Mouse (Mus musculus) midbrain, embryonic 14.5 days (tissue): ENCODE data around the gene Galnt18. TPM values are rescaled to one million over a fixed set of nuclear protein-coding genes. Genes with fewer than 3 reads are reported as not detected.

Source experiments
- ATAC-seq: fragments of 200-750 bp; cut with Nextera tagmentation; 2 replicates; pipeline ENCODE4 v1.8.0; 2017; ENCODE audit warnings: moderate number of reproducible peaks, moderate library complexity; ENCODE audit not compliant: low FRiP score, low TSS enrichment
- DNase-seq: peaks from one replicate; pipeline ENCODE4 v3.0.0-alpha.2; 2015
- H3K27ac ChIP-seq: fragments of 300-500 bp; sonication (generic); replicated peaks from 2 replicates; pipeline ENCODE4 v1.5.1; 2014; ENCODE audit warnings: mild to moderate bottlenecking, low read depth, low read length, moderate library complexity
- H3K27me3 ChIP-seq: fragments of 300-500 bp; sonication (generic); 2 replicates; pipeline ENCODE4 v1.6.1; 2014; ENCODE audit warnings: low read length, control low read depth, mixed read lengths; ENCODE audit not compliant: control insufficient read depth, insufficient read depth
- H3K36me3 ChIP-seq: fragments of 300-500 bp; sonication (generic); 2 replicates; pipeline ENCODE4 v1.6.1; 2014; ENCODE audit warnings: low read length, control low read depth; ENCODE audit not compliant: control insufficient read depth, insufficient read depth
- H3K4me1 ChIP-seq: fragments of 300-500 bp; sonication (generic); 2 replicates; pipeline ENCODE4 v1.6.1; 2014; ENCODE audit warnings: mild to moderate bottlenecking, antibody characterized with exemption, low read length, control low read depth; ENCODE audit not compliant: control insufficient read depth, insufficient read depth
- H3K4me2 ChIP-seq: fragments of 300-500 bp; sonication (generic); 2 replicates; pipeline ENCODE4 v1.6.1; 2014; ENCODE audit warnings: mild to moderate bottlenecking, low read length, moderate library complexity
- H3K4me3 ChIP-seq: fragments of 300-500 bp; sonication (generic); replicated peaks from 2 replicates; pipeline ENCODE4 v1.5.1; 2014; ENCODE audit warnings: low read depth, low read length
- H3K9ac ChIP-seq: fragments of 300-500 bp; sonication (generic); replicated peaks from 2 replicates; pipeline ENCODE4 v1.6.1; 2014; ENCODE audit warnings: mild to moderate bottlenecking, low read length, moderate library complexity
- H3K9me3 ChIP-seq: fragments of 300-500 bp; sonication (generic); 2 replicates; pipeline ENCODE4 v1.6.1; 2016; ENCODE audit warnings: low read length, control low read depth, mixed read lengths; ENCODE audit not compliant: control insufficient read depth
- WGBS: fragments of 180-500 bp; shearing (Covaris S2); extraction: QIAGEN DNeasy Blood & Tissue Kit; methylation state at CpG from one replicate; pipeline ENCODE4 v1.1.7; 2014; 5-methylcytosine and 5-hydroxymethylcytosine counted together
- polyA plus RNA-seq: library from polyadenylated mRNA; unstranded; fragments of >200 nt; fragmentation: Nextera tagmentation; extraction: Ambion mirVana; gene quantifications from 2 replicates; pipeline ENCODE4 v1.2.1, GENCODE M21; 2014

The Galnt18 gene
- polyA plus RNA-seq, 1 experiment from 2014 or later = 11.9 TPM

DNA sequence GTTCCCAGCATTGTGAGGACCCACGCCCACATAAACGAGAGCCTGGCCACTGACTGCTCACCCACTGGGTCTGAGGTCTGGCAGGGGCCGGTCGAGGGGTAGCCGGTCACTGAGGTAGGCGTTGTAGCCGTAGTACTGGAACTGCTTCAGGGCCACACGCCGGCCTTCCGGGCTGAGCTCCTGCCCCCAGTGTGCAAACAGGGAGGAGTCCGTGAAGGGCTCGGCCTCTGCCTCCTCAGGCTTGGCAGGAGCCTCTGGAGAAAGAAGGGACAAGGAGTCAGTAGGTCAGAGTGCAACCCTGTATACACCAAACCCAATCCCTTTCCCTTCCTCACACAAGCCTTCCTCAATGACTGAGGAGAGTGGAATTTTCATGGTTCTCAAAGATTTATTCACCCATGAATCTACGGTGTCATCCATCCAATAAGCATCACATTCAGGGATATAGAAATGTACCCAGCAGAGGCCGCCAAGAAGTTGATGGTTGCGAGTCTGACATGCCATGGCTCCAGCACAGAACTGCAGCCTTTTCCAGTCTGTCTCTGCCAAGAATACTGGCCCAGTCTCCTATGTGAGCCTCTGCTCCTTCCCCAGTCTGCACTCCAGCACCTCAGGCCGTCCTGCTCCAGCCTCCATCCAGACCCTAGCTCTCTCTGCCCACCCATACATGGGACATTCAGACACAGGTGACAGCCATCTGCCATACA, 163.4 kb downstream of the Galnt18 start:
- H3K4me3 ChIP-seq = no peak overlapping the region
- 57% methylated on average over 16 of the region's 16 CpGs for WGBS
- no peaks in the 10 kb centered on the region for H3K9me3 ChIP-seq
- no peaks in the 10 kb centered on the region for H3K4me1 ChIP-seq
- DNase-seq = no peak
- H3K9ac ChIP-seq = no peak overlapping the region
- ATAC-seq = no peak
- no peak overlapping the region for H3K27ac ChIP-seq
- no peaks in the 10 kb centered on the region for H3K27me3 ChIP-seq
- no peak overlapping the region for H3K4me2 ChIP-seq
- H3K36me3 ChIP-seq = no peaks in the 10 kb centered on the region

DNA sequence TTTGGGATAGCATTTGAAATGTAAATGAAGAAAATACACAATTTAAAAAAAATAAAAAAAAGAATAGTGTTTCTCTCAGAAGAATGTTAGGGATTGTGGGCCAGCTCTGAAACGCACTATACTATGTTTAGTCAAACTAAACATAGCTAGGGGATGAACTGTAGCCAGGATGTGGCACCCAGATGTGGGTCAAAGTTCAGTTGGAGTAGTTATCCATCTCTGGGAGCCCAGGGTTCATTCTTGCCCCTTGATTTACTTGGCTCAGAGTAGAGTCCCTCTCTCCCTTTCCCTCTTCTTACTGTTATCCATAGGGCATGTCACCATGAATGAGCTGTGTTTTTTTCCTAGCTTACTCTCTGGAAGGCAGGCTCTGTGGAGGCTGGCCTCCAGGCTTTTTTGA, 165.3 kb downstream of the Galnt18 start:
- H3K27me3 ChIP-seq = no peaks in the 10 kb centered on the region
- no peak overlapping the region for H3K27ac ChIP-seq
- WGBS = 97% methylated on average over 1 of the region's 1 CpGs
- no peaks in the 10 kb centered on the region for H3K4me1 ChIP-seq
- no peak overlapping the region for H3K4me3 ChIP-seq
- no peak overlapping the region for H3K4me2 ChIP-seq
- no peak for ATAC-seq
- H3K9me3 ChIP-seq = no peaks in the 10 kb centered on the region
- no peak overlapping the region for H3K9ac ChIP-seq
- no peaks in the 10 kb centered on the region for H3K36me3 ChIP-seq
- DNase-seq = no peak

DNA sequence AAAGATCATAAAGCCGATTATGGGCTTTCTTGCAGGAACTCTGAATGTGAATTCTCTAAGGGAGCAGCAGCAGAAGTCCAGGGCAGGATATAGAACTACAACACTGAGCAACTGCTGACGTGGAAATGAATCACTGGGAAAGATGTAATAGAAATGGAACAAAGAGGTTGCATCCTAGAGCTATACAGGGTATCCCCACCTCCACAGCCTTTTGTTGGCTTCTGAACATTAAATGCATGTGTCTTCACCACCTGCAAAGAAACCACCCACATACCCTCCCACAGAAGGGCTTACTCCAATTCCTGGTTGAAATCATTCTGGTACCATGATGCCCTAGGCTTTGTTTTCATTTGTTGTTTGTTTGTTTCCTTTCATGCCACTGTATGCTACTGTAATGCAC, 172.3 kb downstream of the Galnt18 start:
- 78% methylated on average over 2 of the region's 2 CpGs for WGBS

GRCm38 (mm10) chr7:111606091-111606490, 173.7 kb downstream of the Galnt18 start:
- Histone ChIP-seq H3K4me2 (no peak overlapping the region), H3K9ac (no peak overlapping the region), H3K4me3 (no peak overlapping the region), H3K9me3 (no peaks in the 10 kb centered on the region), H3K27me3 (no peaks in the 10 kb centered on the region), H3K4me1 (no peaks in the 10 kb centered on the region), H3K36me3 (no peaks in the 10 kb centered on the region), H3K27ac (no peak overlapping the region)
- 86% methylated on average over 3 of the region's 3 CpGs for WGBS
- DNase-seq = no peak
- ATAC-seq = no peak

More for the DNA sequence above, 172.3 kb downstream of the Galnt18 start:
- H3K27me3 ChIP-seq = no peaks in the 10 kb centered on the region
- H3K4me2 ChIP-seq = no peak overlapping the region
- ATAC-seq (no peak), DNase-seq (no peak)
- H3K27ac ChIP-seq = no peak overlapping the region
- no peaks in the 10 kb centered on the region for H3K36me3 ChIP-seq
- no peaks in the 10 kb centered on the region for H3K9me3 ChIP-seq
- H3K9ac ChIP-seq = no peak overlapping the region
- H3K4me1 ChIP-seq = no peaks in the 10 kb centered on the region
- no peak overlapping the region for H3K4me3 ChIP-seq

DNA sequence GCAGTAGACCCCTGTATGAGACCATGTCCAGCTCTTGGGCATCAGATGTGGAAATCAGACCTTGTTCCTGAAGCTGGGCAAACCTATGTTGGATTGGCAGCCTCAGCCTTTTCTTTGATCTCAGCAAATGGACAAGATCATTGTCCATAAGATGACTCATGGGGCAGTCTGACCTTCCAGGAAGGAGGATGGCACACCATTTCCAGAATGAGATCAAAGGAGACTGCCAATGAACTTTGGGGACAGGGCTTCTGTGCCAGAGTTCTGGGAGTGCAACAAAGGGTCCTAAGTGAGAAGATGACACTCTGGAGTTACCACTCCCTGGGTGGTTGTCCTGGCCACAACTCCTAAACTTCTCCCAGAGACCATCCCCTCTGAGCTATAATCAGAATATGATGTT, 174.1 kb downstream of the Galnt18 start:
- H3K36me3 ChIP-seq = no peaks in the 10 kb centered on the region
- H3K27me3 ChIP-seq = no peaks in the 10 kb centered on the region
- DNase-seq (no peak), ATAC-seq (no peak)
- no peak overlapping the region for H3K27ac ChIP-seq
- no peak overlapping the region for H3K4me2 ChIP-seq
- no peaks in the 10 kb centered on the region for H3K4me1 ChIP-seq
- no peak overlapping the region for H3K4me3 ChIP-seq
- H3K9ac ChIP-seq = no peak overlapping the region
- H3K9me3 ChIP-seq = no peaks in the 10 kb centered on the region

DNA sequence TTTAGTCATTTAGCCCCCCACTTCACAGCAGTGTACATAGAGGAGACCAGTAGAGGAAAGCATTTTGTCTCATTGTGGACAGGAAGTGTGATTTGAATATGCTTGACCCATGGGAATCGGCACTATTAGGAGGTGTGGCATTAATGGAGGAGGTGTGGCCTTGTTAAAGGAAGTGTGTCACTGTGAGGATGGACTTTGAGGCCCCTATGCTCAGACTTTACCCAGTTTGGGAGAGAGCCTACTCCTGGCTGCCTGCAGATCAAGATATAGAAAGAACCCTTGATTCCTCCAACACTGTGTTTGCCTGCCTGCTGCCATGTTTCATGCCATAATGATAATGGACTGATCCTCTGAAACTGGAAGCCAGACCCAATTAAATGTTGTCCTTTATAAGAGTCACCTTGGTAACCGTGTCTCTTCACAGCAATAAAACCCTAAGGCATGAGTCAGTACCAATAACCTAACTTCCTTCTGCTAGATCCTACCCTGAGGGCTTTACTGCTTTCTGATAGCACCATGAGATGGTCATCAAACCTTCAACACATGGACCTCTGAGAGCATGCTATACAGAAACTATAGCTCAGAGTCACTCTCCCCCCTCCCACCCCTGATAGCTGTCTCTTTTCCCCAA, 175.1 kb downstream of the Galnt18 start:
- H3K4me1 ChIP-seq = no peaks in the 10 kb centered on the region
- DNase-seq = no peak
- no peak overlapping the region for H3K4me2 ChIP-seq
- H3K4me3 ChIP-seq = no peak overlapping the region
- no peaks in the 10 kb centered on the region for H3K36me3 ChIP-seq
- no peaks in the 10 kb centered on the region for H3K27me3 ChIP-seq
- no peak overlapping the region for H3K27ac ChIP-seq
- WGBS = 91% methylated on average over 2 of the region's 2 CpGs
- H3K9me3 ChIP-seq = no peaks in the 10 kb centered on the region
- H3K9ac ChIP-seq = no peak overlapping the region
- no peak for ATAC-seq

- WGBS = 75% methylated on average over 4 of the region's 4 CpGs
- ATAC-seq = no peak
- Histone ChIP-seq H3K4me1 (no peaks in the 10 kb centered on the region), H3K9ac (no peak overlapping the region), H3K27ac (no peak overlapping the region), H3K27me3 (no peaks in the 10 kb centered on the region), H3K36me3 (no peaks in the 10 kb centered on the region), H3K9me3 (no peaks in the 10 kb centered on the region), H3K4me3 (no peak overlapping the region), H3K4me2 (no peak overlapping the region)
- no peak for DNase-seq
Observed at GRCm38 (mm10) chr7:111603186-111603585, 176.6 kb downstream of the Galnt18 start.

GRCm38 (mm10) chr7:111601339-111602067, 178.3 kb downstream of the Galnt18 start:
- H3K4me3 ChIP-seq = no peak overlapping the region
- H3K9me3 ChIP-seq = no peaks in the 10 kb centered on the region
- WGBS = 85% methylated on average over 4 of the region's 4 CpGs
- H3K4me1 ChIP-seq = no peaks in the 10 kb centered on the region
- no peaks in the 10 kb centered on the region for H3K36me3 ChIP-seq
- no peak for ATAC-seq
- H3K4me2 ChIP-seq = no peak overlapping the region
- no peaks in the 10 kb centered on the region for H3K27me3 ChIP-seq
- H3K9ac ChIP-seq = no peak overlapping the region
- no peak overlapping the region for H3K27ac ChIP-seq
- DNase-seq = no peak
